Mouse (Mus musculus): ENCODE data around the gene Socs3. TPM values are rescaled to one million over a fixed set of nuclear protein-coding genes. Genes with fewer than 3 reads are reported as not detected.

Gene Socs3
- polyA plus RNA-seq, 1 experiment from 2014 or later = 15.7 TPM

DNA sequence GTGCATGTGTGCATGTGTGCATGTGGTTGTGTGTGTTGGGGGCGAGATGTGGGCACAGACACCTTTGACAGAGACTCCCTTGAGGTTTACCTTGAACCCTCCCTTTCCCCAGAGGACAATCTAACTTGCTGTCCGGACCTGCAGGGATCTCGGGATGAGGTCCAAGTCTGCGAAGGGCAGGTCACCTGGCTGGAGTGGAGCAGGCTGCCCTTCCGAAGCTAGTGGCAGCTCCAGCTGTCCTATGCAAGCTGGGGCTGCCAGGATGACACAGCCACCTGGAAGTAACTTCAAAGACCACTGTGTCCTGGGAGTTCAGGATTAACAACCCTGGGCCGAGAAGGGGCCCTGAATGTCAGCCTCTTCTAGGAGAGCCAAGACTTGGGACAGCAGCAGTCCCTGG lies 18.5 kb downstream of the Socs3 start:
- TF ChIP-seq CTCF (IDR thresholded peaks at IDR 0.05; ENCODE audit: low read depth) (no peak), EP300 (optimal IDR thresholded peaks at IDR 0.05) (no peak)
- H3K4me1 ChIP-seq (replicated peaks; ENCODE audit: control insufficient read depth, insufficient read depth) = peaks cover 15% of the 10 kb centered on the region; the same call in 1 of the 2 replicates
- no peak overlapping the region for H3K4me3 ChIP-seq (ENCODE audit: low read depth, low read length)
- DNase-seq (ENCODE audit: low spot score) (no peak), ATAC-seq (ENCODE audit: low FRiP score, low TSS enrichment) (no peak)
- no peak overlapping the region for H3K27ac ChIP-seq (replicated peaks)
- no peaks in the 10 kb centered on the region for H3K36me3 ChIP-seq (ENCODE audit: control insufficient read depth, insufficient read depth, low read length)
- no peaks in the 10 kb centered on the region for H3K27me3 ChIP-seq (ENCODE audit: control insufficient read depth, insufficient read depth, low read length)
- no peaks in the 10 kb centered on the region for H3K9me3 ChIP-seq (ENCODE audit: control insufficient read depth, low read length)
- no peak overlapping the region for H3K4me2 ChIP-seq (replicated peaks; ENCODE audit: low read depth)
- 62% methylated on average over 6 of the region's 6 CpGs for WGBS
- H3K9ac ChIP-seq (ENCODE audit: low read length) = 0 out of 2 replicates have a peak overlapping the region, but pooled peaks have one; percentile 27

DNA sequence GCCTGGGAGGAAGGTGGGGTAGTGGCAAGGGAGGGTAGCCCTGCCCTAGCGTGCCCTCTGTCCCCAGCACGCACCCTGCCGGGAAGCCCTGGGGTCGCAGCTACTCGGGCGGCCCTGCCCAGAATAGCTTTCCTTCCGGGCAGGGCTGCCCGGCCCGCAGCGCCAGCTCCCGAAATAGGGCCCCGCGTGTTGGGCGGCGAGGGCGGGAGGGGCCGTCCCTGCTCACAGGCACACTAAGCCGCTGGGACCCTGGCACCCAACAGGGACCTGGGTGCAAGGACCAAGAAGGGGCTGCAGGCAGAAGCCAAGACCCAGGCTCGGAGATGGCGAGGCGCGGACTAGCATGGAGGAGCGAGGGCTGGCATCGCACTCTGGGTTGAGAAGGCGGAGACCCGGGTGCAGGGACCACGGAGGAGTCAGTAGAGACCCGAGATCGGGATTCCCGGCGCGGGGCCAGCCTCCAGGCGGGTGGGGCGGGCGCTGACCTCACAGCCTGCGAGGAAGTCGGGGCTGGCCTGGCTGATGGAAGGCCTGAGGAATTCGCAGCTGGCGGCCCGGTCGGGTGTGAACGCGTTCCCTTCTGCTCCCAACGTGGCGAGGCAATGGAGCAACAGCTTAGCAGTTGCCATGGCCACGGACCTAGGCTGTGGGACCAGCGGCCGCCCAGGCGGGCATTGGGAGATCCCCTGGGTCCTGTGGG lies 20.3 kb downstream of the Socs3 start:
- Histone ChIP-seq H3K9me3 (ENCODE audit: control insufficient read depth, low read length) (no peaks in the 10 kb centered on the region), H3K4me2 (replicated peaks; ENCODE audit: low read depth) (peak overlapping the region; percentile 61), H3K36me3 (ENCODE audit: control insufficient read depth, insufficient read depth, low read length) (no peaks in the 10 kb centered on the region), H3K27me3 (ENCODE audit: control insufficient read depth, insufficient read depth, low read length) (no peaks in the 10 kb centered on the region), H3K27ac (replicated peaks) (peak overlapping the region; percentile 84), H3K4me3 (ENCODE audit: low read depth, low read length) (peak overlapping the region; percentile 31), H3K9ac (ENCODE audit: low read length) (peak overlapping the region; percentile 66), H3K4me1 (replicated peaks; ENCODE audit: control insufficient read depth, insufficient read depth) (peaks cover 10% of the 10 kb centered on the region; the same call in 1 of the 2 replicates)
- peak; percentile 45 for TF ChIP-seq CTCF (IDR thresholded peaks at IDR 0.05; ENCODE audit: low read depth)
- TF ChIP-seq EP300 (optimal IDR thresholded peaks at IDR 0.05) = no peak
- DNase-seq (ENCODE audit: low spot score) (peak; percentile 91), ATAC-seq (ENCODE audit: low FRiP score, low TSS enrichment) (peak; percentile 87)
- whole genome bisulfite sequencing = 1% methylated on average over 47 of the region's 49 CpGs

DNA sequence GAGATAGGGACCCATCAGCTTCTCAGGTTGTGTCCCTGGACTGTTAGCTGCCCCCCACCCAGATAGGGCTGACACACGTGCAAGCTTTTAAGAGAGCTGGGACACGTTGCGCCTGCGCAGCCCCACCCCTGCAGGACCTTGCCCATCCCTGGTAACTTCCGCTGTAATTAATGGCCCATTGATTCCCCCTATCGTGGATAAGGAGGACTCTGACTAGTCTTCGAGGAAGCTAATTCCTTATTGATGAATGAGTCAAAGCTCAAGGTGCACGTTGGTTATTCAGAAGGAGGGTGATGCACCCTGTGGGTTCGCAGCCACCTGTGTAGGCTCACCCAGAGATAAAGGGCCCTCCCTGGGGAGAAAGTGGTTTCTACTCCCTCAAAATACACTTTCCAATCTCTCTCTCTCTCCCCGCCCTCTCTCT lies 22.8 kb downstream of the Socs3 start:
- Histone ChIP-seq H3K36me3 (ENCODE audit: control insufficient read depth, insufficient read depth, low read length) (no peaks in the 10 kb centered on the region), H3K4me1 (replicated peaks; ENCODE audit: control insufficient read depth, insufficient read depth) (peaks cover 4% of the 10 kb centered on the region; the same call in 1 of the 2 replicates), H3K4me2 (replicated peaks; ENCODE audit: low read depth) (no peak overlapping the region), H3K4me3 (ENCODE audit: low read depth, low read length) (no peak overlapping the region), H3K27ac (replicated peaks) (peak overlapping the region; percentile 35; the same call in 1 of the 2 replicates), H3K27me3 (ENCODE audit: control insufficient read depth, insufficient read depth, low read length) (no peaks in the 10 kb centered on the region), H3K9me3 (ENCODE audit: control insufficient read depth, low read length) (no peaks in the 10 kb centered on the region), H3K9ac (ENCODE audit: low read length) (no peak overlapping the region)
- DNase-seq (ENCODE audit: low spot score) (no peak), ATAC-seq (ENCODE audit: low FRiP score, low TSS enrichment) (peak; percentile 59)
- TF ChIP-seq CTCF (IDR thresholded peaks at IDR 0.05; ENCODE audit: low read depth) (no peak), EP300 (optimal IDR thresholded peaks at IDR 0.05) (no peak)
- WGBS = 67% methylated on average over 10 of the region's 10 CpGs

DNA sequence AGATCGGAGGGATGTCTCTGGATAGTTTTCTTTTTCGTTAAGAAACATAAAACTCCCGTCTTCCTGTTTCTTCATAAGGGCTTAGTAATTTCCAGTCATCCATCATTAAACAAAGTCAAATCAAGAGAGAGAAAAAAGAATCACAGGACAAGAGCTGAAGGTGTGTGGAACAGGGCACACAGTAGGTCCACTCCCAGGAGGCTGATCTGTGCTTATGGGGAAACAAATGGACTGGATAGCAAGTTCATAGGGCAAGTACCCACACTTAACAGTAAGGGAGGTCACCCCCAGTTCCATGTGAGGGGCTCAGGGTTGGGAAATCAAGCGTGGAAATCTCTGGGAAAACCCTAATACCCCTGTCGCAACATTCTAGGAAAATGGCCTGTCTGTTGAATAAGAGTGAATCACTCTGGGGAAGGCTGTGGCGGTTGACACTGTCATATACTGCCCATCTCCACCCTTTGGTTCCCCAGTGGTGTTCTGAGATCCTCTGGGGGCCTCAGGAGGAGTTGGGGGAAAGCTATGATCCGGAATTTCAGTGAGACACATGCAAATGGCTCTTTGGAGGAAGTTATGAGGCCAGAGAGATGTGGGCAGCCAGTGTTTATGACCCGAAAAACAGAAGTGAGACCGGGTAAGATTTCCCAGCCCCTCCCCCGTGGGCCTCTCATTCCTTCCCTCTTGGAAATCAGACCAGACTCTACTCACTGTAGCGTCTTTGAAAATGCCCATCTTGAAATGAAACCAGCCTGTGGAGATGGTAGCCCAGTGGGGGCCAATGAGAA lies 23.5 kb downstream of the Socs3 start:
- TF ChIP-seq EP300 (optimal IDR thresholded peaks at IDR 0.05) (no peak), CTCF (IDR thresholded peaks at IDR 0.05; ENCODE audit: low read depth) (no peak)
- Histone ChIP-seq H3K9ac (ENCODE audit: low read length) (no peak overlapping the region), H3K36me3 (ENCODE audit: control insufficient read depth, insufficient read depth, low read length) (no peaks in the 10 kb centered on the region), H3K9me3 (ENCODE audit: control insufficient read depth, low read length) (no peaks in the 10 kb centered on the region), H3K27ac (replicated peaks) (peak overlapping the region; percentile 49; the same call in 1 of the 2 replicates), H3K4me3 (ENCODE audit: low read depth, low read length) (no peak overlapping the region), H3K27me3 (ENCODE audit: control insufficient read depth, insufficient read depth, low read length) (no peaks in the 10 kb centered on the region), H3K4me1 (replicated peaks; ENCODE audit: control insufficient read depth, insufficient read depth) (peaks cover 8% of the 10 kb centered on the region; the same call in 1 of the 2 replicates), H3K4me2 (replicated peaks; ENCODE audit: low read depth) (no peak overlapping the region)
- ATAC-seq (ENCODE audit: low FRiP score, low TSS enrichment) (no peak), DNase-seq (ENCODE audit: low spot score) (no peak)
- WGBS = 65% methylated on average over 11 of the region's 11 CpGs

DNA sequence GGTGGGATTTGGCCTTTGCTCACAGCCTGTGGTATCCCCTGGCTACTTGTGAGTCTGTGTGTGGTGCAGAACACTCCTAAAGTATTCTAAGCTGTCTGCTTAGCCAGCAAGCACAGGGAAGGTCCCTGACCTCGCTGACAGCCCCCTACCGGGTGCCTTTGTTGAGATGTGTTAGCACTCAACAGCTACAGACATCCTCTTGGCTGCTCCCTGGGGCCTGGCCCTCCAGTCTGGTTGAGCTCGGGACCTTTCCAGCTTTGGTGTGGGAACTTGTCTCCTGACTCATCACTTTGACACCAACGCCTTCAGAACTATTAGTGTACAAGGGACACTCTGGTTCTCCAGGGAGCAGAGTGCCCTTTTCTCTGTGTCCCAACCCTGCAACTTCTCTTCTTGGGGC lies 28.0 kb downstream of the Socs3 start:
- Histone ChIP-seq H3K9ac (ENCODE audit: low read length) (no peak overlapping the region), H3K9me3 (ENCODE audit: control insufficient read depth, low read length) (no peaks in the 10 kb centered on the region), H3K4me1 (replicated peaks; ENCODE audit: control insufficient read depth, insufficient read depth) (0 out of 2 replicates have a peak, but pooled peaks cover 12% of the 10 kb centered on the region), H3K27ac (replicated peaks) (peak overlapping the region; percentile 3; the same call in 1 of the 2 replicates), H3K4me3 (ENCODE audit: low read depth, low read length) (no peak overlapping the region), H3K36me3 (ENCODE audit: control insufficient read depth, insufficient read depth, low read length) (no peaks in the 10 kb centered on the region), H3K4me2 (replicated peaks; ENCODE audit: low read depth) (no peak overlapping the region), H3K27me3 (ENCODE audit: control insufficient read depth, insufficient read depth, low read length) (no peaks in the 10 kb centered on the region)
- TF ChIP-seq EP300 (optimal IDR thresholded peaks at IDR 0.05) (no peak), CTCF (IDR thresholded peaks at IDR 0.05; ENCODE audit: low read depth) (no peak)
- whole genome bisulfite sequencing = 49% methylated on average over 4 of the region's 4 CpGs
- ATAC-seq (ENCODE audit: low FRiP score, low TSS enrichment) (no peak), DNase-seq (ENCODE audit: low spot score) (no peak)
